Mouse (Mus musculus): Measurements from ENCODE around the gene Apoe. TPM values are rescaled to one million over a fixed set of nuclear protein-coding genes. Genes with fewer than 3 reads are reported as not detected.

The Apoe gene
- polyA plus RNA-seq, 1 experiment, result 422 TPM

DNA sequence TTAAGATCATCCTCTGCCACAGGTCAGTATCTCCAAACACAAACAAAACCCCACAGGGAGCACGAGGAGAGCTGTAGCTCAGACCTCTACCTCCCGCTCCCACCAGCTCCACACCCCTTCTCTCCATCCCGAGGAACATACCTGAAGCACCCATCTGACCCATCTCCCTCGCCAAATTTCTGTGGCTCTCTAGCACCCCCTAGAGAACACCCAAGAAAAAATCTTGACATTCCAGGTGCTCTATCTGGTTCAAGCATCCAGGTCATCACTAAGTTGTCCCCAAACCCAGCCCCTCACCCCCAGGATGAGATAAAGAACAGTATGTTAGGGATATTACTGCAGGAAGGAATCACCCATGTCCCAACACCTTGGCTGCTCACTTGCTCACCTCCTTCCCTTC lies 14.2 kb upstream of the Apoe start:
- Histone ChIP-seq H3K27ac (ENCODE audit: control insufficient read depth, insufficient read depth, low read depth, low read length, poor library complexity) (no peak overlapping the region), H3K4me3 (replicated peaks; ENCODE audit: control insufficient read depth, low read depth, low read length) (no peak overlapping the region), H3K4me1 (ENCODE audit: control insufficient read depth, insufficient read depth, low read length) (peaks cover 6% of the 10 kb centered on the region)
- 39% methylated on average over 4 of the region's 4 CpGs for WGBS
- TF ChIP-seq CTCF (IDR thresholded peaks at IDR 0.05; ENCODE audit: control insufficient read depth, insufficient read depth, low read length), result peak; percentile 49
- TF ChIP-seq POLR2A (IDR thresholded peaks at IDR 0.05; ENCODE audit: borderline replicate concordance, control insufficient read depth, low read depth, low read length), result no peak

DNA sequence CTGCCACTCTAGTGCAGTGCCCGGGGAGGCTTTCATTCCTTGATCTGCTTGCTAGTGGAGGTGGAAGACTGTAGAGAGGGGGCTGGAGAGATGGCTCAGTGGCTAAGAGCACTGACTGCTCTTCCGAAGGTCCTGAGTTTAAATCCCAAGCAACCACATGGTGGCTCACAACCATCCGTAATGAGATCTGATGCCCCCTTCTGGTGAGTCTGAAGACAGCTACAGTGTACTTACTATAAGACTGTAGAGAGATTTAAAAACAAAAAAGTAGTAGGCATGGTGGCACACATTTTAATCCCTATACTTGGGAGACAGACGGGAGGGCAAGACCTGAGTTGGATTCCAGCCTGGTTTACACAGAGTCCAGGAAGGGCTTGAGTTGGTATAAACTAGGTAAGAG lies 13.4 kb upstream of the Apoe start:
- TF ChIP-seq CTCF (IDR thresholded peaks at IDR 0.05; ENCODE audit: control insufficient read depth, insufficient read depth, low read length), result no peak
- no peak for TF ChIP-seq POLR2A (IDR thresholded peaks at IDR 0.05; ENCODE audit: borderline replicate concordance, control insufficient read depth, low read depth, low read length)
- H3K4me3 ChIP-seq (replicated peaks; ENCODE audit: control insufficient read depth, low read depth, low read length), result no peak overlapping the region
- no peak overlapping the region for H3K27ac ChIP-seq (ENCODE audit: control insufficient read depth, insufficient read depth, low read depth, low read length, poor library complexity)
- peaks cover 6% of the 10 kb centered on the region for H3K4me1 ChIP-seq (ENCODE audit: control insufficient read depth, insufficient read depth, low read length)
- 64% methylated on average over 4 of the region's 4 CpGs for WGBS

DNA sequence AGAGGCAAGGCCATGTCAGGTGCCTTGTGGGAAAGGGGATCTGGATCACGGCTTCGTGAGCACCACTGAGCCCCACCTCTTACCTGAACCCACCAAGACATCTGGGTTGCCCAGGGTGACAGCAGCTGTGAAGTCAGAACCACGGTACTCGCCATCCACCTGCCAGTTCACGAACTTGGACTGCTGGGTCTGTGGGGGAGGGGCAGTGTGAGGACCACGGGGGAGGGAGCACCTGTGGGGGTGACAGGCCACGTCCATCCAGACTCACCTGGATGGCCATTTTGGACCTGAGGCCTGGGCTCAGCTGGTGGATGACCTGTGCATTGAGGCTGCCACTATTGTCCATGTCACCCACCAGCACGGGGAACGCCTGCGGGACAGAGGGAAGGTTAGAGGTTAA lies 11.7 kb upstream of the Apoe start:
- Histone ChIP-seq H3K4me1 (ENCODE audit: control insufficient read depth, insufficient read depth, low read length) (peaks cover 6% of the 10 kb centered on the region), H3K4me3 (replicated peaks; ENCODE audit: control insufficient read depth, low read depth, low read length) (no peak overlapping the region), H3K27ac (ENCODE audit: control insufficient read depth, insufficient read depth, low read depth, low read length, poor library complexity) (no peak overlapping the region)
- TF ChIP-seq POLR2A (IDR thresholded peaks at IDR 0.05; ENCODE audit: borderline replicate concordance, control insufficient read depth, low read depth, low read length) (no peak; the same call in 1 of the 2 replicates), CTCF (IDR thresholded peaks at IDR 0.05; ENCODE audit: control insufficient read depth, insufficient read depth, low read length) (no peak)
- WGBS, result 88% methylated on average over 10 of the region's 10 CpGs

DNA sequence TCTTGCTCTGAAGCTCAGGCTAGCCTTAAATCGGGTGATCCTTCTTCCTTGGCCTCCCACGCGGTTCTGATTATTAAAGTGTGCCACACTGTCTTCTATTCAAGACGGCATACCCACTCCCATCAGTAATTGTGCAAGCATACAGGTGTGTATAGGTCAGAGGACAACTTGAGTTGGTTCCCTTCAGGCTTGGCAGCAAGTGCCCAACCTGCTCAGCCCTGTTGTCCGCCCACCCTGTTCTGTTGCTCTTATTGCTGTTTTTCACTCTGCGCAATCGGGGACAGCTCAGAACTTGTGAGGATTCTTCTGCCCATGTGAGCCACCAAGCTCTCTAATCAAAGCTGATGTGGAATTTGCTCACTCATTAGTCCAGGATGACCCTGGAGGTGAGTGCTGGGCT lies 6.3 kb upstream of the Apoe start:
- TF ChIP-seq CTCF (IDR thresholded peaks at IDR 0.05; ENCODE audit: control insufficient read depth, insufficient read depth, low read length) (no peak), POLR2A (IDR thresholded peaks at IDR 0.05; ENCODE audit: borderline replicate concordance, control insufficient read depth, low read depth, low read length) (no peak)
- H3K27ac ChIP-seq (ENCODE audit: control insufficient read depth, insufficient read depth, low read depth, low read length, poor library complexity), result no peak overlapping the region
- WGBS, result 89% methylated on average over 7 of the region's 7 CpGs
- no peak overlapping the region for H3K4me3 ChIP-seq (replicated peaks; ENCODE audit: control insufficient read depth, low read depth, low read length)
- peaks cover 9% of the 10 kb centered on the region for H3K4me1 ChIP-seq (ENCODE audit: control insufficient read depth, insufficient read depth, low read length)

DNA sequence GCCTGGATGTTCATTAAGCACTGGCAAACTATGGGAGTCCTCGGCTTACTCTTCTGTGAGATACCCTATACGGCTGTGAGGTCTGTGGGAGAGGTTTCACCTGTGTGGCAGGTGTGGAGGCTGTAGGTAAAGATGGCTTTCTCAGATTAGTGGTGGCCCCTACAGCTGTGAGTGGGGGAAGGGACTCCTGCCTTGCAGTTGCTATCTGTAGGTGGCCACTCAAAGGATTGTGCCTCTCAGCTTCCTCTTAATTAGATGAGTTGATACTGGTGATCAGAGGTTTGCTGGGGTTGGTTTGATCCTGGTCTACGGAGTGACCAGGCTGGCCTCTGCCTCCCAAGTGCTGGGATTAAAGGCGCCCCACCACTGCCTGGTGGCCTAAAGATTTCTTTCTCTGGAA lies 5.5 kb upstream of the Apoe start:
- peaks cover 8% of the 10 kb centered on the region for H3K4me1 ChIP-seq (ENCODE audit: control insufficient read depth, insufficient read depth, low read length)
- 88% methylated on average over 4 of the region's 4 CpGs for WGBS
- TF ChIP-seq CTCF (IDR thresholded peaks at IDR 0.05; ENCODE audit: control insufficient read depth, insufficient read depth, low read length), result no peak
- no peak overlapping the region for H3K27ac ChIP-seq (ENCODE audit: control insufficient read depth, insufficient read depth, low read depth, low read length, poor library complexity)
- H3K4me3 ChIP-seq (replicated peaks; ENCODE audit: control insufficient read depth, low read depth, low read length), result no peak overlapping the region

DNA sequence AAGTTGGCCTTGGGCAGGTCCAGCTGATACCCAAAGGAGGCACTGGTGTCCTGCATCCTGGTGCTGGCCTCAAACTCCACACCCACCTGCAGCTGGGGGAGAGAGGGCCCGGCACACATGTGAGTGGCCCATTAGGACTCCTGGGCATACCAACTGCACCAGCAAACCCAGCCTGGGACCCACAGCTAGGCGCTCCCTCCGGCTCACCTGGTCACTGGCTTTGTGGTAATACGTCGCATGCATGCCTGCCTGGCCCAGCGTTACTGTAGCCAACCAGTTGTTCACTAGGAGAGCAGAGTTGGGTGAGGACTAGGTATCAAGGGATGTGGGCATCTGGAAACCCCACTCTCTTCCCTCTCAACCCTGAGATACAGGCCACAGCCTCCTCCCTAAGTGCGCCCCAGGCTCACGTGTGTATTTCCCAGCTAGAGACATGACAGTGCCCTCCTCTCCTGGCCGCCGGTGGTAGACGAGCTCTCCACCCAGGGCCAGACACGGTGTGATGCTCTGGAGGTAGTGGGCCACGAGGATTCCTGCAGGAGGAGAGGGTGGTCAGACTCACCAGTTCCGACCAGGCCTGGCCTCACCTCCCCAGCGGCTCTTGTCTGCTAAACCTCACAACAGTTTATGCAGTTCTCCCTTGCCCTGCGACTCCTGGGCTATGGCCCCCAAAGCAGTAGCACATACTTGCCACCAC lies 4.0 kb upstream of the Apoe start:
- 93% methylated on average over 16 of the region's 16 CpGs for WGBS
- no peak overlapping the region for H3K27ac ChIP-seq (ENCODE audit: control insufficient read depth, insufficient read depth, low read depth, low read length, poor library complexity)
- peaks cover 7% of the 10 kb centered on the region for H3K4me1 ChIP-seq (ENCODE audit: control insufficient read depth, insufficient read depth, low read length)
- no peak for TF ChIP-seq POLR2A (IDR thresholded peaks at IDR 0.05; ENCODE audit: borderline replicate concordance, control insufficient read depth, low read depth, low read length)
- no peak for TF ChIP-seq CTCF (IDR thresholded peaks at IDR 0.05; ENCODE audit: control insufficient read depth, insufficient read depth, low read length)
- no peak overlapping the region for H3K4me3 ChIP-seq (replicated peaks; ENCODE audit: control insufficient read depth, low read depth, low read length)

DNA sequence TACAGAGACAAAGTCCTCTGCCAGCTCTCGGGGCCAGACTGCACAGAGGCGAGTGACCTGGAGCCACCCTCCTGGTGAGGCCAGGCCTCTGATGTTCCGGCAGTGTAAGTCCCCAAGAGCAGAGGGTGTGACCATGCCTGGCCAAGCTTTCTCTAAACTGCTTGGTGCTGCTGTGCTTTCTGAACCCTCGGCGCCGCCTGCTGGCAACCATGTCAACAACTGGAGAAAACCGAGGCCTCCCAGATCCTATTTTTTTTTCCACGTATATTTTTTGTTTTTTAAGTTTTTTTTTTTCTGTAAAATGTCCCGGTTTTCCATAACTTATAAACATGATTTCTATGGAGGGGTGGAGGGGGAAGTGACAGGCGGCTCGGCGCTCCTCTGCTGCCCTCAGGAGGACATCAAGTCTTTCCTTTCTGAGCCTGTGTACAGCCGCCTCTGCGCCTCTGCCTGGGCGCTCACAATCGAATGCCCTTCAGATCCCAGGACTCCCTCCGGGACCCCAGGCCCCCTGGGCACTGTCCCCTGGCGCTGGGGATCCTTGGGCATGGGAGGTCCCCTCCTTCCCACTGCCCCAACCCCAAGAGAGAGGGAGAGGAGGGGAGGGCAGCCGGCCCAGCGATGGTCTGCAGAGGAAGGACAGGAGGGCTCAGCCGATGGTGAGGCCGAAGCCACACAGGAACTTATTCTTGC lies 2.2 kb upstream of the Apoe start:
- 34% methylated on average over 22 of the region's 22 CpGs for WGBS
- H3K4me3 ChIP-seq (replicated peaks; ENCODE audit: control insufficient read depth, low read depth, low read length), result no peak overlapping the region

DNA sequence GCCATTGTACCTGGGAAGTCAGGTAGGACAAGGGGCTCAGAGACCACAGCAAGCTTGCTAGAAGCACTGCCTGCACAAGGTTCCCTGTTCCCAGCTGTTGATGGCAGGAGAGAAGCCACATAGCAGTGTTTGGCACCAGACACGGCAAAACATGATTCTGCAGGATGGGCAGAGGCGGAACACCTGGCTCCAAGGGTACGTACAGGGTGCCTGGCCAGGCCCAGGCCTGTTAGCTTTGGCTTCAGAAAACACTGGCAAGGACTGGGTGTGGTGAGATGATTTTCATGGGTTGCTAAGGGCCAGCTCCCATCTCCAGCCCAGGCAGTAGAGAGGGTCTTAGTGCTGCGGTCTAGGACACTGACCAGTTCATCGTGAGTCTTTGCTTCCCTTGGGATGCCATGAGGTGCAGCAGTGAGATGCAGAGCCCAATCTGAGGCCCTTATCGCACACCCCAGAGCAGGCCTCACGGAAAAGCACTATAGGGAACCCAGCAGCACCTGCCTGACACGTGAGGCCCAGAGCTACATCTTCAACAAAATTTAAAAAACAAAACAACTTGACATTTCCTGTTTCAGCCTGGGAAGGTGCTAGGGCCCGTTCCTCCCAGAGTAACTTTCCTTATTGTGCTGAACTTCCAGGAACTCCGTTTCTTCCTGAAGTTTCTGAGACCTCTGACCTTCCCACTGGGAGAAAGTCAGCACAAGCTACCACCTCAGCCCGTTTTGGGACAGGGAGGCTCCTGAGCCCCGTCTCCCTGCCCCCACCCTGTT lies 1.5 kb upstream of the Apoe start:
- 58% methylated on average over 12 of the region's 12 CpGs for WGBS

More for the DNA sequence above, 2.2 kb upstream of the Apoe start:
- H3K27ac ChIP-seq (ENCODE audit: control insufficient read depth, insufficient read depth, low read depth, low read length, poor library complexity), result peak overlapping the region; percentile 43
- TF ChIP-seq CTCF (IDR thresholded peaks at IDR 0.05; ENCODE audit: control insufficient read depth, insufficient read depth, low read length) (peak; percentile 62), POLR2A (IDR thresholded peaks at IDR 0.05; ENCODE audit: borderline replicate concordance, control insufficient read depth, low read depth, low read length) (no peak)
- H3K4me1 ChIP-seq (ENCODE audit: control insufficient read depth, insufficient read depth, low read length), result peaks cover 7% of the 10 kb centered on the region

More for the DNA sequence above, 1.5 kb upstream of the Apoe start:
- Histone ChIP-seq H3K27ac (ENCODE audit: control insufficient read depth, insufficient read depth, low read depth, low read length, poor library complexity) (peak overlapping the region; percentile 40; the same call in 1 of the 2 replicates), H3K4me1 (ENCODE audit: control insufficient read depth, insufficient read depth, low read length) (peaks cover 7% of the 10 kb centered on the region), H3K4me3 (replicated peaks; ENCODE audit: control insufficient read depth, low read depth, low read length) (no peak overlapping the region)
- TF ChIP-seq POLR2A (IDR thresholded peaks at IDR 0.05; ENCODE audit: borderline replicate concordance, control insufficient read depth, low read depth, low read length) (no peak), CTCF (IDR thresholded peaks at IDR 0.05; ENCODE audit: control insufficient read depth, insufficient read depth, low read length) (no peak)
